Mouse (Mus musculus) CH12F3 (cell line): ENCODE measurements around the gene Ercc6l2.

Source experiments
- in situ Hi-C: fragments of 300-500 bp; cut with MboI; formaldehyde crosslinking; loops from 2 replicates; pipeline ENCODE4 v1.14.3; 2020; ENCODE audit warnings: low sequenced_read_pairs

Ercc6l2 gene

DNA sequence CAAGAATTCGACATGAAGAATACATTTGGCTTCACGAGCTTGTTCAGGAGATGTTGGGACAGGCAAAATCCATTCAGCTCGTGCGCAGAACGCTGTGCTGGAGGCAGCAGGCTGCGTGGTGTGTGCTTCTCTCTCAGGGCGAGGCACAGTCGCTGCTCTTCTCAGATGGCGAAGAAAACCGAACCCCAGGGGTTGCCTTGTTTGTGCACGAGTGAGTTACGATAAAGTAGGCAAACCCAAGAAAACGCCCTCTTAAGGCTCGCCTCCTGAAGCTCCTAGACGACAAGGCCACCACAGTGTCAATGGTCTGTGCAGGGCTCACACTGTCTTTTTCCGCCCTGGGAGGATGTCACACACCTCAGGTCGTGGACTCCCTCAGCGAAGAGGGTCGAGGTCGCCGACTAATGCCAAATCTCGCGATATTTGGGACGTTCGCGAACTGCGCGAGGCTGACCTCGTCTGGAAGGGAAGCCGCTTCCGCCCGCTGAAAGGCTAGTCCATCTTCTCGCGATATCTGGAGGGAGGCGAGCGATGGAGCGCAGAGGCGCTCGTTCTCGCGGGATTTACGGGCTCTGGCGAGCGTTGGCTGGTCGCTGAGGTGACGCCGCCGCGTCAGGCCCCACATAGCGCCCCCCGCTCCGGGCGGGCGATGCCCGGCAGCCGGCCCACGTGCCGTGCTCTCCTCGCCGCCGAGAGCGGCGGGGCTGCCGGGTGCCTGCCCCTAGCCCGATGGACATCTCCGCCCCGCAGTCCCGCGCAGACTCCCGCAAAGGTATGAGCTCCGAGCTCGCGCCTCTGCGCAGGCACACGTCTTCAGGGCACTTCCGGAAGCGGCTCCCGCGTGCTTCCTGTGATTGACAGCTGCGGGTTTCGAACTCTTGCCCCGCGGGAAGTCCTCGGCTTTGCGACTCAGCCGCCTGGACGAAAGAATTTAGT, at the start of gene Ercc6l2:
TSS of gene Ercc6l2 (plus strand) at position 495 of the 936 bp plus-strand sequence.
- in situ Hi-C loops = no loop called here

GRCm38 (mm10) chr13:63766065-63766464, 49.0 kb upstream of the Ercc6l2 start:
- in situ Hi-C loops = no loop called here

GRCm38 (mm10) chr13:63771009-63771408, 44.0 kb upstream of the Ercc6l2 start:
- in situ Hi-C loops = no loop called here

DNA sequence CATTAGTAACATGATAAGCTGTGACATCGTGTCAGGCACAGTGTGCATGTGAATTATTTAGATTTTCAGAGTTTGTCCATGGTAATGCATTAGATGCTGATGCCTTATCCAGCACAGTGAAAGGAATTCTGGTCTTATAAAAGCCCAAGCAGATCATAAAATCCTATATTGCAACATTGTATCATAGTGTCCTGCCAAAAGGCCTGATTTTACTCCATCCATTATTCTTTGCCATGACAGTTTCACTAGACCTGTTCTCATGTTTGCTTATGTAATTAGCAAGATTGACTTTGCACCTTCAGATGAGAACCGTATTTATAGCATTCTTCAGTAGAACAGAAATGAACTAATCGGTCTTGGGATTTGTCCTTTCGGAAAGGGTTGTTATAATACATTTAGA, 36.1 kb upstream of the Ercc6l2 start:
- in situ Hi-C loops = no loop called here

DNA sequence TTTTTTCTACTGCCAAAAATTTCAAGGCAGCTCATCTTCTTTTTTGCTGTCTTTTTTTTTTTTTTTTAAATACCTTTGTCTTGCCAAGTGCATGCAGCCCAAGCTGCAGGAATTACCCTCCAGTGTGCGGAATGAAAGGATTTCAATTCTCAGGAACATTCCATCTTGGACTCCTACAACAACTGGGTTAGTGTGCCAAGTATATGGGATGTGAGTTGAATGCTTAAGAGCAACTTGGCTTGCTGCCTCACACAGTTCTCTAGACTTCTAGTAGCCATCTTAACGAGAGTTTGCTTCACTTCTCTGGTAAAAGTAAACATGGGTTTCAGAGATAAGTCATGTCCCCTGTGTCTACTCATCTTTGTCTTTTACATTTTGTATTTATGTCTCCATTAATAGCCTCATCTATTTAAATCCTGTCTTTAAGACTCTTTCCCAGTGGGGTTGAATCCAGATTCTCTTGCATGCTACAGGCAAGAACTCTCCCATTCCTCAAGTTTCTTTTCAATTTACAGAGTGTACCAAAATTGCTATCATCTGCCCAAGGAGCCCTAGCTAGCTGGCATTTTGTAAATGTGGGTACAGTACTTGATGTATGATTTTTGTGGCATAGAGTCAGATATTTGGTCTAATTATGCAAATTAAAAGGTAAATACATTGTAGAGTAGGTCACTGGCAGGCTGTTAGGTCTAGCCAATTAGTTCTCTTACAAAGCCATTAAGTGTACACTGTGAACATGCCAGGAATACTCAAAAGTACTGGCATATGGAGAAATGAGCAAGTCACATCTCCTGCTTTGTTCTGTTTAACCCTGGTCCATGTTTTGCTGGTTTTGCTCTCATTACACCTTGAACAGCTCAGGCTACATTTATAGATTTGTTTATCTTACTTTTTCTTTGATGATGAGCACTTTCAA, 35.4 kb upstream of the Ercc6l2 start:
- in situ Hi-C loops = no loop called here

- in situ Hi-C loops = no loop called here
Observed at GRCm38 (mm10) chr13:63792234-63792831, 22.7 kb upstream of the Ercc6l2 start.

- in situ Hi-C loops = no loop called here
Observed at GRCm38 (mm10) chr13:63793345-63794308, 21.4 kb upstream of the Ercc6l2 start.

DNA sequence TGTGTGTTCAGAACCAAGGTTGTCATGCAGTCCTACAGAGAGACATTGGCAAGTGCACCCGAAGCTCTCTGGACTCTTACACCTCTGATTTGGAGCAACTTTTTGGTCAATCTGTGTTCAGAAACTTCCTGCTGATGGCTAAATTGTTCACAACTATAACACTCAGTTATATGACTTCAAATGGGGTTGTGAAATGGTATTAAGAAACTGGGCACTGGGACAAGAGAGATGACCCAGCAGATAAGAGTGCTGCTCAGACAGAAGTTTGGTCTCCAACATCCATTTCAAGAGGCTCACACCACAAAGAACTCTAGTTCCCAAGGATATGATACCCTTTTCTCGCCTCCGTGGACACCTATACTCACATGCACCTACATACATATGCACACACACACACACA, 16.4 kb upstream of the Ercc6l2 start:
- in situ Hi-C loops = no loop called here

DNA sequence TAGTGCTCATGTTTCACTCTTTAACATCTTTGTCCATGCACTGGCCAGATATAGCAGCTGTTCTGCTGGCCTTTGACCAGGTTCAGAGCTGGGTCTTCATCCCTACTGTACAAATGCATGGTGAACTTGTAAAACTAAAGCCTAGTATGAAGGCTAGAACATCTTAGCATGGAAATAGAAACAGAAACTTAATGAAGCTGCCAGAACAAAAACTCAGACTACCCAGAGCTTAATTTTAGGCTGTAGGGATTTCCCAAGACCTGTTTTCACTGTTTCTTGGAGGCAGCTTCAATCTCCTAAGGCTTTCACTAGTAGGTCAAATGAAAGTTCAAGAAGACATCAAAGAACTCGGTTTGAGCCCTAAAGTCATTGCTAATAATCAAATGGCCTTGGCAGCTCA, 15.1 kb upstream of the Ercc6l2 start:
- in situ Hi-C loops = no loop called here

DNA sequence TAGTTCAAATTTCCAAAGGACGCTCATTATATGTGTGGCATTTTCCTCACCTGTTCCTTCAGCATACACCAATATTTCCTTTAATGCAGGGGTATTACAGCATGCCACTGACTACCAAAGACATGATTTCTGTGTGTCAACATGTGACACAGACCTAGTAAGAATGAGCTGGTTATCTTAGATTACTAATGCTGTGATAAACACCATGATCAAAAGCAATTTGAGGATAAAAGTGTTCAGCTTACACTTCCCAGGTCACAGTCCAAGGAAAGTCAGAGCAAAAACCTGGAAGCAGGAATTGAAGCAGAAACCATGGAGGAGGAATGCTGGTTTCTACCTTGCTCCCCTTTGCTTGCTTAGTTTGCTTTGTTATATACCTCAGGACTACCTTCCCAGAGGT, 13.8 kb upstream of the Ercc6l2 start:
- in situ Hi-C loops = no loop called here

DNA sequence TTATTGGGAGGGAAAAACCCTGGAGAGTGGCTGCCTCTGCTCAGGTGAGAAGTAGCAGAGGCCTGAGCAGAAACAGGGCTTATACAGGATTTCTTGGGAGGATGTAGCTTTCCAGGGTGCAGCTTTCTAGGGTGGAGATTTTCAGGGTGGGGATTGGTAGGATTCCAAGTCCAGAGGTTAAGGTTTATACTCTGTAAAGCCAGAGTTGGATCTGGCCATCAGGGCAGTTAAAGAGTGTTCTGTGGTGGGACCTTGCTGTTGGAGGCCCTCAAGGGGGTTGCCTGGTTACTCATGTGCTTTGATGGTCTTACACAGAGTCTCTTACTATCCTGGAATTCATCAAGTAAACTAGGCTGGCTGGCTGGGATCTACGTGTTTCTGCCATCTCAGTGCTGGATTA, 7.8 kb upstream of the Ercc6l2 start:
- in situ Hi-C loops = no loop called here

- in situ Hi-C loops = no loop called here
Observed at GRCm38 (mm10) chr13:63807979-63808378, 7.1 kb upstream of the Ercc6l2 start.

GRCm38 (mm10) chr13:63811477-63811876, 3.6 kb upstream of the Ercc6l2 start:
- in situ Hi-C loops = no loop called here

DNA sequence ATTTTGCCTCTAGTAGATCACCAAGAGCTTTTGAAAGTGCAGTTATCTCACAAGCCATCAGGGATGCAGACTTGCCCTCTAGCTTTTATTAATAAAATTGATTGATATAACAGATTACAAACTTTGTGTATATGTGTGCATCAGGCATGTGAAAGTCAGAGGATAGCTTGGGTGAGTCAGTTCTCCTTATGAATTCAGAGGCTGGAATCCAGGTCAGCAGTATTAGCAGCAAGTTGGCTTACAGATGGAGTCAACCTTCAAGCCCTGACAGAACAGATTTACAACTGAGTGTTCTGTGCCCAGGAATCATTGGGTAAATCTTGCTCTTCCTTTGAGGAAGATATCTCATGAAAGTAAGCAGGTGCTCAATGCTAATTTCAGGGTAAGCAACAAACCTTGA, 891 bp downstream of the Ercc6l2 start:
- in situ Hi-C loops = no loop called here

DNA sequence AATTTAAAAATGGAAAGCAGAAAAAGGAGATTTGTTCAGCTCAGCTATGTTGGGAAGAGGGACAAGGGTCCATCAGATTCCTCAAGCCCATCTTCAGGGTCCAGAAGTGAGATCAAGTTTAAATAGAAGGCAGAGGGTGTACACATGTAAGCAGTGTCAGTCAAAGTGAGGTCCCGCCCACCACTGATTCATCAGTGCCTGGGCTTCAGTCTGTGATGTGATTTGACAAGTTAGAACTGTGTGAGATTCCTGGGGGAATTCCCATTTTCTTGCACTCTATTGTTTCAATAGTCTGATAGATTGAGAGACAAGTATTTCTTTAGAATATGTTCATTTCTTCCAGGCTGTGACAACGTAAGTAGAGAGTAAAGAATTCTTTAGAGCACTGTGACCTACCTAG, 30.7 kb downstream of the Ercc6l2 start:
- in situ Hi-C loops = no loop called here

DNA sequence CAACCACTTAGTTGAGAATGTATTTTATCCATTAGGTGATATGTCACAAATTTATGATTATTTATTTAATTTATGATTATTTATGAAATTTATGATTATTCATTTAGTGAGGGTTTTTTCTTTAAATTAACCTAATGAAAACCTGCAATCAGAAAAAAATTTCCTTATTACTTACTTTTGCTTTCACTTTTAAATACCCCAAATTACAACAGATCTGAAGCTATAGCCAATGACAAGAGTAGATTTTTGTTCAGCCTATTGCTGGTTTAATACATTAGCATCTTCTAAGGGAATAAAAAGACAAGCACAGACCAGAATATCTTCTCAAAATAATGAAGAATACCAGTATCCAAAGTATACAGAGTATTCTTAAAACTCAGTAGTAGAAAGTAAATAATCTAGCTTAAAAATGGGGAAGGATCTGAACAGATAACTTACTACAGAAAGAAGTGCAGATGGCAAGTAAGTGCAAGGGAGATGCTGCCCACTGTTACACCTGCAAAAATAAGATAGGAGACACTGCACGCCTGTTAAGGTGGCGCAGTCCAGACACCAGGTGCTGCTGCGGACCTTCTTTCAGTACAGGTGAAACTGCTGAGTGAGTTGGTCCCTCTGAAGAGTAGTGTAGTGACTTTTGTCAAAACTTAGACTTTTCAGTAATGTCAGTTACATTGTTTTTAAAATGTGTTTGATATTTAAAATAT, 35.4 kb downstream of the Ercc6l2 start:
- in situ Hi-C loops = no loop called here

- in situ Hi-C loops = no loop called here
Observed at GRCm38 (mm10) chr13:63872585-63873282, 57.7 kb downstream of the Ercc6l2 start.

- in situ Hi-C loops = no loop called here
Observed at GRCm38 (mm10) chr13:63877138-63877537, 62.1 kb downstream of the Ercc6l2 start.
